Mouse (Mus musculus) left cerebral cortex, postnatal 4 days (tissue): Measurements from ENCODE around the gene Baz1a. TPM values are rescaled to one million over a fixed set of nuclear protein-coding genes. Genes with fewer than 3 reads are reported as not detected.

Experiments
- DNase-seq: peaks from one replicate; pipeline ENCODE4 v3.0.0-alpha.2; 2022
- intact Hi-C: fragments of 180-260 bp; cut with DNase I; formaldehyde crosslinking; loops from one replicate; pipeline ENCODE4 v1.15.1; 2025
- total RNA-seq, 2 experiments: library from RNA; stranded (reverse); gene quantifications; 2 replicates each; pipeline ENCODE4 v1.2.3; 2021

Baz1a gene
- total RNA-seq: 1 to 10 TPM; 3.9 to 4.0 TPM

GRCm38 (mm10) chr12:55013626-55014398 lies at the start of gene Baz1a:
TSS of gene Baz1a (minus strand) at chr12:55014348.
- intact Hi-C loops: no loop called here
- DNase-seq: no peak

- intact Hi-C loops: no loop called here
- no peak for DNase-seq
Measured at GRCm38 (mm10) chr12:55062141-55062540, 48.0 kb upstream of the Baz1a start.

- DNase-seq: peak; percentile 3
- intact Hi-C loops: no loop called here
Measured at GRCm38 (mm10) chr12:55061006-55061405, 46.9 kb upstream of the Baz1a start.

GRCm38 (mm10) chr12:55060212-55060898 lies 46.2 kb upstream of the Baz1a start:
- intact Hi-C loops: no loop called here
- no peak for DNase-seq

GRCm38 (mm10) chr12:55059812-55060211 lies 45.7 kb upstream of the Baz1a start:
- intact Hi-C loops: no loop called here
- no peak for DNase-seq

- intact Hi-C loops: no loop called here
- DNase-seq: no peak
Measured at GRCm38 (mm10) chr12:55058865-55059615, 44.9 kb upstream of the Baz1a start.

- intact Hi-C loops: no loop called here
Measured at GRCm38 (mm10) chr12:55056703-55057102, 42.6 kb upstream of the Baz1a start.

GRCm38 (mm10) chr12:55054551-55055241 lies 40.5 kb upstream of the Baz1a start:
- intact Hi-C loops: no loop called here
- DNase-seq: no peak

More at GRCm38 (mm10) chr12:55056703-55057102, 42.6 kb upstream of the Baz1a start:
- DNase-seq: no peak

GRCm38 (mm10) chr12:55053267-55053666 lies 39.1 kb upstream of the Baz1a start:
- intact Hi-C loops: no loop called here
- DNase-seq: no peak

- intact Hi-C loops: no loop called here
- no peak for DNase-seq
Measured at GRCm38 (mm10) chr12:55051210-55052173, 37.3 kb upstream of the Baz1a start.

- DNase-seq: no peak
- intact Hi-C loops: no loop called here
Measured at GRCm38 (mm10) chr12:55049731-55050353, 35.7 kb upstream of the Baz1a start.

GRCm38 (mm10) chr12:55041011-55041410 lies 26.9 kb upstream of the Baz1a start:
- no peak for DNase-seq
- intact Hi-C loops: no loop called here

GRCm38 (mm10) chr12:55027088-55027487 lies 12.9 kb upstream of the Baz1a start:
- intact Hi-C loops: no loop called here
- DNase-seq: no peak

- intact Hi-C loops: no loop called here
- no peak for DNase-seq
Measured at GRCm38 (mm10) chr12:55023284-55023683, 9.1 kb upstream of the Baz1a start.

- no peak for DNase-seq
- intact Hi-C loops: no loop called here
Measured at GRCm38 (mm10) chr12:55019421-55019877, 5.3 kb upstream of the Baz1a start.

- intact Hi-C loops: no loop called here
- DNase-seq: no peak
Measured at GRCm38 (mm10) chr12:55017119-55017721, 3.1 kb upstream of the Baz1a start.

- intact Hi-C loops: no loop called here
- DNase-seq: no peak
Measured at GRCm38 (mm10) chr12:55016339-55017118, 2.4 kb upstream of the Baz1a start.

- no peak for DNase-seq
- intact Hi-C loops: no loop called here
Measured at GRCm38 (mm10) chr12:55015428-55015827, 1.3 kb upstream of the Baz1a start.
